Mouse (Mus musculus): Measurements from ENCODE around the gene Igbp1b.

Igbp1b gene

GRCm38 (mm10) chr6:138658516-138658915, at the start of gene Igbp1b:
Igbp1b (minus strand) TSS chr6:138658544.
- no peak for DNase-seq

- DNase-seq = no peak
Measured at GRCm38 (mm10) chr6:138682959-138683358, 24.6 kb upstream of the Igbp1b start.

GRCm38 (mm10) chr6:138672704-138673141, 14.4 kb upstream of the Igbp1b start:
- peak; percentile 18 for DNase-seq

- DNase-seq = no peak
Measured at GRCm38 (mm10) chr6:138665416-138665815, 7.1 kb upstream of the Igbp1b start.

- no peak for DNase-seq
Measured at GRCm38 (mm10) chr6:138645604-138646003, 12.7 kb downstream of the Igbp1b start.

GRCm38 (mm10) chr6:138639351-138639750, 19.0 kb downstream of the Igbp1b start:
- no peak for DNase-seq

- no peak for DNase-seq
Measured at GRCm38 (mm10) chr6:138620786-138621185, 37.6 kb downstream of the Igbp1b start.

GRCm38 (mm10) chr6:138618396-138618795, 39.9 kb downstream of the Igbp1b start:
- DNase-seq = no peak

All from embryo, embryonic 11 days (tissue).